Mouse (Mus musculus) T-cell, adult 66 days (primary cell): ENCODE data around the gene Spa17. TPM values are rescaled to one million over a fixed set of nuclear protein-coding genes. Genes with fewer than 3 reads are reported as not detected.

ENCODE experiments used
- total RNA-seq, 2 experiments: library from RNA; stranded (reverse); gene quantifications; 3 replicates in 1 of 2; 4 replicates in 1 of 2; pipeline ENCODE4 v1.2.4; 2023

The Spa17 gene
- total RNA-seq = not detected

DNA sequence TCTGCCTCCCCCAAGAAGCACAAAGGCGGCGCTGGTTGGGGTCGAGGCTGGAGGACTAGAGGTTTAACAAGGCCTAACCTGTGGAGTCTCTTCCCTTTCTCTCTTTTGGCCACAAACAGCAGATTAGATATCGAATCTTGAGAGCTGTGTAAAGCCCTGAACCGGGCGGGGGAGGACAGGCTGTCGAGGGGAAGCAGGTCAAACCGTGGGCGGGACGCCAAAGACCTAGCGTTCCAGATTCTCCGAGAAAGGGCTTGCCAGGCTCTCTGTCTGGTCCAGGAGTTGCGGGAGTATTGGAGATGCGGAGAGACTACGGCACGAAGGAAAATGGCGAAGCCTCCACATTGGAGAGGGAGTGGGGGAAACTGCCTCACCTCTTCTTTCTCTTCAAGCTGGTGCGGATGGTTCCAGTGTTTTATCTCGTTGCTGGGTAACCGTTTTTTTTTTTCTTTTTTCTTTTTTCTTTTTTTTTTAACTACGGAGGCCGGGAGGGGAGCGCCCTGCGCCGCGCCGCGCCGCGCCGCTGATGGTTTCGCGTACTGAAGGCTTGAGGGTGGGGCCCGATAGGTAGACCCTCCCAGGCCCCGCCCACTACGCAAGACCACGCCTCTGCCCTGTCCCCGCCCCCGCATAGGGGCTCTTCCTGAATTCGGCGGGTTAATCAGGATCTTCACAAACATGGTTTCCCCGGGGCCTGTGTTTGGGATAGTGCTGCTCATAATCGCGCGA, at the start of gene Spa17:
TSS of gene Spa17 (minus strand) at position 541 of the 729 bp plus-strand sequence.

DNA sequence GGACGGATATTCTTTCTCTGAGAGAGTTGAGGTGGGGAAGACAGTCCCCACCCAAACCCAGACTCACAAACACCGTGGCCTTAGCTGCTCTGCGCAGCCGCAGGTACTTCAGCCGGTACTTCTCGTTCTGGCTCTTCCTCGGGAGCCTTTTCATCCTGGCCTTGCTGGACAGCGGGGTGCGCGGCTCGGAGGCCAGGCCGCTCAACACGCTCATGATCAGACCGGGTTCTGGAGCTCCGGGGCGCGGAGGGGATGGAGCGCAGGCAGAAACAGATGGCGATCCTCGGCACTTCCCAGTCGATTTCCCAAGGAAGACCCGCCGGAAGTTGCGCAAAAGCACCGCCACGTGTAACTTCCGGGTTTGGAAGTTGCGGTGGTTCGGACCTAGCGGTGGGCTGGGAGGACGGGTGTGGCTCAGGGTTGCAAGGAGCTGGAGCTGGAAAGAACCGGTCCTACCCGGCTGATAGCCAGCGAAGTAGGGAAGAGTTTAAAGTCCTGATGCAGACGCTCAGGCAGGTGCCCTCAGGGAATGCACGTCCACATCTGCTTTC, 43.5 kb upstream of the Spa17 start, which contains the start of gene Tbrg1:
TSS of gene Tbrg1 (minus strand) at position 382 of the 551 bp plus-strand sequence.

DNA sequence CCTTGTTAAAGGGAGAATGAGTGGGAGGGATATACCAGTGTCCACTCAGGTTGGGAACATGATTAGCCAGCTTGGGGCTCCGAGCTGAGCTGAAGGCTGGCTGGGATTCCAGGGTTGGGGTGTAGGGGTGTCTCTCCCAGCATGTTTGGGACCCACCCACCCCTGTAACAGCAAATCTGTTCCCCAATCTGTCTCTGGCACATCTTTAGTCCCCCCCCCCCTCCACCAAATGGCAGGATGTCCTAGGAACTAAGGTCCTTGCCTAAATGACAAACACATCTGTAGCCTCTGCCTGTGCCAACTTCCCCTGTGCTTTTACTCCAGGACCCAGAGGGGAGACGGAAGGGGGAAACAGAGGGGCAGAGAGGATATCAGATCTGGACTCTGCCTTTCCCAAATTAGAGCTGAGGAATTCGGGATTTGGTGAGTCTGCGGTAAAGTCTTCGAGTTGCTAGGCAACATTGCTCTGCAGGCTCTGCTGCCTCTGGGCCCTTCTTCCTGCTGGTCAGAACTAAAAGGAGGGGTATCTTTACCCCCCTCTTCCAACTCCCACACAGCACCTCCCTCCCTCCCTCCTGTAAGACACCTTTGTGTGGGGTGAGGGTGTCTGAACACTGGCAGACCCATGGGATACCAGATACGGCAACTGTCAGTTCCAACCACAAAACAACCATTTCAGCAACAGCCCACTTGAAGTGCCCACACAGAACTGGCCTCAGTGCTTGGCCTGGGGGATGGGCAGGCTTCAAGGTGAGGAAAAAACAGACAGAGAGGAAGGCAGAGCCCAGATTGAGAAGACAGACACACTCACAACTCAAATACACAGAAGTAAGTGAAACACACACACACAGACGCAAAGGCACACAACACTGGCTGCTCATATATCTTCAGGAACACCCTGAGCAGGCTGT, 58.4 kb downstream of the Spa17 start, which contains the start of gene Siae:
TSS of gene Siae (plus strand) at position 861 of the 911 bp plus-strand sequence.

Other genes starting within 250 kb of the Spa17 start
- not detected for gene Hepacam, start 246.4 kb downstream of the Spa17 start, total RNA-seq
- not detected for gene Robo4, start 211.8 kb downstream of the Spa17 start, total RNA-seq
- gene Robo3, start 180.5 kb downstream of the Spa17 start, total RNA-seq = under 1 TPM in 1 of 2 experiments, not detected in 1; 0.32 TPM
- gene Msantd2, start 124.4 kb downstream of the Spa17 start, total RNA-seq = 10 to 100 TPM; 41.1 to 48.9 TPM
- gene Esam, start 85.6 kb downstream of the Spa17 start, total RNA-seq = 1 to 10 TPM in 1 of 2 experiments, under 1 TPM in 1; 0.67 to 1.6 TPM
- gene Vsig2, start 74.5 kb downstream of the Spa17 start, total RNA-seq = not detected
- 1 to 10 TPM; 2.2 to 3.6 TPM for gene Nrgn, start 60.8 kb downstream of the Spa17 start, total RNA-seq
- gene Siae, start 58.0 kb downstream of the Spa17 start, total RNA-seq = 10 to 100 TPM in 1 of 2 experiments, 1 to 10 TPM in 1; 9.0 to 10.3 TPM
- 10 to 100 TPM; 88.9 to 96.6 TPM for gene Tbrg1, start 43.6 kb upstream of the Spa17 start, total RNA-seq
- gene Panx3, start 55.5 kb upstream of the Spa17 start, total RNA-seq = not detected
- gene Olfr160, start 102.5 kb upstream of the Spa17 start, total RNA-seq = not detected
- gene Olfr874, start 131.4 kb upstream of the Spa17 start, total RNA-seq = not detected
- not detected for gene Olfr875, start 158.1 kb upstream of the Spa17 start, total RNA-seq
- not detected for gene Olfr876, start 189.3 kb upstream of the Spa17 start, total RNA-seq
- gene Olfr877, start 240.5 kb upstream of the Spa17 start, total RNA-seq = not detected